Mouse (Mus musculus): ENCODE data around the gene Olfr810.

Olfr810 gene

GRCm38 (mm10) chr10:129794817-129795216 lies at the start of gene Olfr810:
Gene Olfr810, minus strand, starts transcription at chr10:129794917.
- H3K4me3 ChIP-seq (replicated peaks; ENCODE audit: low read length) = no peak within 1 kb of the TSS
- TF ChIP-seq CTCF (conservative IDR thresholded peaks at IDR 0.05; ENCODE audit: low read length) (no peak), NANOG (IDR thresholded peaks at IDR 0.05; ENCODE audit: borderline replicate concordance, low read length) (no peak), POU5F1 (IDR thresholded peaks at IDR 0.05; ENCODE audit: borderline replicate concordance, low read length) (no peak)
- no peaks in the 10 kb centered on the region for H3K27me3 ChIP-seq (ENCODE audit: insufficient read depth, low read length)
- H3K4me1 ChIP-seq (replicated peaks; ENCODE audit: low read depth, low read length) = no peaks in the 10 kb centered on the region
- no peaks in the 10 kb centered on the region for H3K36me3 ChIP-seq (ENCODE audit: insufficient read depth, low read length)
- H3K9me3 ChIP-seq (ENCODE audit: low read length) = no peaks in the 10 kb centered on the region

- H3K4me1 ChIP-seq (replicated peaks; ENCODE audit: low read depth, low read length) = no peaks in the 10 kb centered on the region
- no peaks in the 10 kb centered on the region for H3K36me3 ChIP-seq (ENCODE audit: insufficient read depth, low read length)
- H3K27me3 ChIP-seq (ENCODE audit: insufficient read depth, low read length) = no peaks in the 10 kb centered on the region
- no peak within 1 kb of the TSS for H3K4me3 ChIP-seq (replicated peaks; ENCODE audit: low read length)
- no peaks in the 10 kb centered on the region for H3K9me3 ChIP-seq (ENCODE audit: low read length)
- TF ChIP-seq NANOG (IDR thresholded peaks at IDR 0.05; ENCODE audit: borderline replicate concordance, low read length) (no peak), POU5F1 (IDR thresholded peaks at IDR 0.05; ENCODE audit: borderline replicate concordance, low read length) (no peak), CTCF (conservative IDR thresholded peaks at IDR 0.05; ENCODE audit: low read length) (no peak)
These were observed 9.6 kb upstream of the Olfr810 start, which contains the start of gene Olfr811 for GRCm38 (mm10) chr10:129804296-129804695. Gene Olfr811, minus strand, starts transcription at chr10:129804396.

- H3K4me1 ChIP-seq (replicated peaks; ENCODE audit: low read depth, low read length) = no peaks in the 10 kb centered on the region
- no peaks in the 10 kb centered on the region for H3K27me3 ChIP-seq (ENCODE audit: insufficient read depth, low read length)
- no peak overlapping the region for H3K4me3 ChIP-seq (replicated peaks; ENCODE audit: low read length)
- TF ChIP-seq POU5F1 (IDR thresholded peaks at IDR 0.05; ENCODE audit: borderline replicate concordance, low read length) (no peak), CTCF (conservative IDR thresholded peaks at IDR 0.05; ENCODE audit: low read length) (no peak), NANOG (IDR thresholded peaks at IDR 0.05; ENCODE audit: borderline replicate concordance, low read length) (no peak)
- H3K9me3 ChIP-seq (ENCODE audit: low read length) = no peaks in the 10 kb centered on the region
- no peaks in the 10 kb centered on the region for H3K36me3 ChIP-seq (ENCODE audit: insufficient read depth, low read length)
These were observed 16.6 kb downstream of the Olfr810 start for GRCm38 (mm10) chr10:129778123-129778522.

DNA sequence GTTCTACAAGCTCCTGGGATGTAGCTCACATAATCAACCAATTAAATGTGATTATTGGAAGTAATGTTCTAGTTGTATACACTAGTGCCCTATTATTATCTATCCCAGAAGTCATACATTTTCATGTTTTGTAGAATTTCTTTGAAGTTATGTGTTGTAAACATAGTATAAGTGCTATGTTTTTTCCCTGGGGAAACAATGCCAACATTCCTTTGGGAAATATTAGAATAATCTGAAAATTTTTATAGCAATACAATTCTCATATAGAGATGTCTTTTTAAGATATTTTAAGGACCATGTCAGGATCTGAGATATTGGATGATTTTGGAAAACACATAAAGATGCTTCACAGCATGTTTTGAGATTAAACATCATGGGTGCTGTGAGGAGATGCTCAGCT lies 20.4 kb downstream of the Olfr810 start, which contains the start of gene Olfr809:
Gene Olfr809 (plus strand): TSS at position 301 of the 400 bp plus-strand sequence.
- Histone ChIP-seq H3K27me3 (ENCODE audit: insufficient read depth, low read length) (no peaks in the 10 kb centered on the region), H3K4me1 (replicated peaks; ENCODE audit: low read depth, low read length) (no peaks in the 10 kb centered on the region), H3K4me3 (replicated peaks; ENCODE audit: low read length) (no peak within 1 kb of the TSS), H3K36me3 (ENCODE audit: insufficient read depth, low read length) (no peaks in the 10 kb centered on the region), H3K9me3 (ENCODE audit: low read length) (no peaks in the 10 kb centered on the region)
- TF ChIP-seq CTCF (conservative IDR thresholded peaks at IDR 0.05; ENCODE audit: low read length) = no peak
- no peak for TF ChIP-seq NANOG (IDR thresholded peaks at IDR 0.05; ENCODE audit: borderline replicate concordance, low read length)
- no peak for TF ChIP-seq POU5F1 (IDR thresholded peaks at IDR 0.05; ENCODE audit: borderline replicate concordance, low read length)

DNA sequence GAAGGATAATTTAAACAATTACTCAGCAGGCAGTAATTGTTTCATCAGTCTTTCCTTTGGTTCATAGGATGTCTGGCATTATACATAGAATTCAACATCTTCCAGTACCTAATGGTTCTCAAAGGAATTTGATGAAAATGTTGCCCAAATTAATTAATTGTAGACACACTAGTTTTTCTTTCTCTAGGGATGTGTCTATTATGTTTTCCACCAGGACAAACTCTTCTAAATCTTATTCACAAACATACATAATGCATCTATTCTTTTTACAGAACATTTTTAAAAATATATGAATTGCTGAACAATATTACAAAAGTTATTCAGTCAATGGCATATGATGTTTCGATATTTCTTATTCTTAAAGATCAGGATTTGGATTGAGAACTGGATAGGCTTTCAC lies 29.5 kb downstream of the Olfr810 start, which contains the start of gene Olfr808:
Gene Olfr808 (plus strand): TSS at position 301 of the 400 bp plus-strand sequence.
- no peaks in the 10 kb centered on the region for H3K9me3 ChIP-seq (ENCODE audit: low read length)
- no peak within 1 kb of the TSS for H3K4me3 ChIP-seq (replicated peaks; ENCODE audit: low read length)
- TF ChIP-seq NANOG (IDR thresholded peaks at IDR 0.05; ENCODE audit: borderline replicate concordance, low read length) (no peak), CTCF (conservative IDR thresholded peaks at IDR 0.05; ENCODE audit: low read length) (no peak), POU5F1 (IDR thresholded peaks at IDR 0.05; ENCODE audit: borderline replicate concordance, low read length) (no peak)
- H3K27me3 ChIP-seq (ENCODE audit: insufficient read depth, low read length) = no peaks in the 10 kb centered on the region
- H3K4me1 ChIP-seq (replicated peaks; ENCODE audit: low read depth, low read length) = no peaks in the 10 kb centered on the region
- no peaks in the 10 kb centered on the region for H3K36me3 ChIP-seq (ENCODE audit: insufficient read depth, low read length)

DNA sequence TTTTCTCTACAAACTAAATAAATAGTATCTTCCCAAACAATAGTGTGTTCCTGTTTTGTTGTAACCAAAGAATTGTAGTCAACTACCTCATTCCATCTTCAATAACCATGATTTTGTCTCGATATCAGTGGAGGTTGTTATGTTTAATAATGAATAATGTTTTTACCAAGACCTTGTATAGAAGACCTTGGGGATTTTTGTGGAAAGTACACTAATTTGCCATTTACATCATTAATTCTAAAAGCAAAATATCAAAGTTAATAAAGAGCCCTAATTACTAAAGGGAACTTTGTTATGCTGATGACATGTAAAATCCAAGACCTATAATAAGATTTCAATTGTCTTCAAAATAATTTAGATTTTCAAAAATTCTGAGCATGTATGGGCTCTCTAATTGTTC lies 37.0 kb downstream of the Olfr810 start, which contains the start of gene Olfr807:
Gene Olfr807 (minus strand): TSS at position 101 of the 400 bp plus-strand sequence.
- Histone ChIP-seq H3K4me1 (replicated peaks; ENCODE audit: low read depth, low read length) (0 out of 2 replicates have a peak, but pooled peaks cover 2% of the 10 kb centered on the region), H3K36me3 (ENCODE audit: insufficient read depth, low read length) (no peaks in the 10 kb centered on the region), H3K4me3 (replicated peaks; ENCODE audit: low read length) (no peak within 1 kb of the TSS), H3K27me3 (ENCODE audit: insufficient read depth, low read length) (no peaks in the 10 kb centered on the region), H3K9me3 (ENCODE audit: low read length) (no peaks in the 10 kb centered on the region)
- TF ChIP-seq POU5F1 (IDR thresholded peaks at IDR 0.05; ENCODE audit: borderline replicate concordance, low read length) (no peak), CTCF (conservative IDR thresholded peaks at IDR 0.05; ENCODE audit: low read length) (no peak), NANOG (IDR thresholded peaks at IDR 0.05; ENCODE audit: borderline replicate concordance, low read length) (no peak)

GRCm38 (mm10) chr10:129741821-129742220 lies 52.9 kb downstream of the Olfr810 start, which contains the start of gene Olfr806:
Gene Olfr806, minus strand, starts transcription at chr10:129741921.
- Histone ChIP-seq H3K4me3 (replicated peaks; ENCODE audit: low read length) (no peak within 1 kb of the TSS), H3K4me1 (replicated peaks; ENCODE audit: low read depth, low read length) (no peaks in the 10 kb centered on the region), H3K36me3 (ENCODE audit: insufficient read depth, low read length) (no peaks in the 10 kb centered on the region), H3K27me3 (ENCODE audit: insufficient read depth, low read length) (no peaks in the 10 kb centered on the region), H3K9me3 (ENCODE audit: low read length) (no peaks in the 10 kb centered on the region)
- TF ChIP-seq POU5F1 (IDR thresholded peaks at IDR 0.05; ENCODE audit: borderline replicate concordance, low read length) (no peak), NANOG (IDR thresholded peaks at IDR 0.05; ENCODE audit: borderline replicate concordance, low read length) (no peak), CTCF (conservative IDR thresholded peaks at IDR 0.05; ENCODE audit: low read length) (no peak)

Measured in E14TG2a.4 (cell line).